In genomic region chr9:63430652-63431051, GRCm38 (mm10) we compare ENCODE assay signal across 16 mouse cellular contexts.
"Had no signal": no experiment of that assay in that cellular context is flagged by ENCODE, and none has a peak within 500 bp of the region (broad histone marks: within the 10 kb centered on the region; RNA-seq: fewer than 3 reads in every experiment).

No protein-coding gene starts in this region.

- H3K27ac ChIP-seq: neural tube, embryonic 12.5 days; neural tube, embryonic 13.5 days; neural tube, embryonic 15.5 days; stomach, embryonic 15.5 days; stomach, postnatal 0 days had no signal

- DNase-seq: right cerebral cortex, adult 18-20 months; right cerebral cortex, postnatal 14 days; right cerebral cortex, postnatal 25 days; right cerebral cortex, postnatal 4 days; spleen, adult 18-20 months; thymus, adult 18-20 months; thymus, adult 2 months; thymus, postnatal 14 days; thymus, postnatal 25 days; thymus, postnatal 36 days; thymus, postnatal 4 days had no signal

- H3K4me1 ChIP-seq: neural tube, embryonic 12.5 days; neural tube, embryonic 13.5 days; neural tube, embryonic 15.5 days; stomach, embryonic 15.5 days had no signal

- H3K4me2 ChIP-seq: neural tube, embryonic 12.5 days; neural tube, embryonic 13.5 days; neural tube, embryonic 15.5 days; stomach, embryonic 15.5 days had no signal

- H3K9me3 ChIP-seq: neural tube, embryonic 12.5 days; neural tube, embryonic 13.5 days; neural tube, embryonic 15.5 days; stomach, embryonic 15.5 days had no signal

- H3K27me3 ChIP-seq: neural tube, embryonic 12.5 days; neural tube, embryonic 15.5 days; stomach, embryonic 15.5 days had no signal

- H3K36me3 ChIP-seq: neural tube, embryonic 12.5 days; neural tube, embryonic 13.5 days; neural tube, embryonic 15.5 days; stomach, embryonic 15.5 days had no signal

- H3K9ac ChIP-seq: neural tube, embryonic 12.5 days; neural tube, embryonic 13.5 days; neural tube, embryonic 15.5 days; stomach, embryonic 15.5 days had no signal

- H3K4me3 ChIP-seq: neural tube, embryonic 12.5 days; neural tube, embryonic 13.5 days; neural tube, embryonic 15.5 days; stomach, embryonic 15.5 days had no signal
